Mouse (Mus musculus) thymus, adult 2 months (tissue): ENCODE measurements around the gene Foxp2.

Source experiments
- CTCF ChIP-seq: fragments of 200-500 bp; IDR thresholded peaks from 2 replicates; pipeline ENCODE4 v1.5.1; 2012; ENCODE audit warnings: mild to moderate bottlenecking, control low read depth, low read length, moderate library complexity, borderline replicate concordance; ENCODE audit not compliant: control insufficient read depth, poor library complexity, insufficient read depth; ENCODE audit errors: extremely low read depth
- POLR2A ChIP-seq: fragments of 200-500 bp; IDR thresholded peaks from 2 replicates; pipeline ENCODE4 v1.6.1; 2012; ENCODE audit warnings: mild to moderate bottlenecking, low read length, control low read depth, moderate library complexity; ENCODE audit not compliant: control insufficient read depth, poor library complexity, insufficient read depth; ENCODE audit errors: extremely low read depth

DNA sequence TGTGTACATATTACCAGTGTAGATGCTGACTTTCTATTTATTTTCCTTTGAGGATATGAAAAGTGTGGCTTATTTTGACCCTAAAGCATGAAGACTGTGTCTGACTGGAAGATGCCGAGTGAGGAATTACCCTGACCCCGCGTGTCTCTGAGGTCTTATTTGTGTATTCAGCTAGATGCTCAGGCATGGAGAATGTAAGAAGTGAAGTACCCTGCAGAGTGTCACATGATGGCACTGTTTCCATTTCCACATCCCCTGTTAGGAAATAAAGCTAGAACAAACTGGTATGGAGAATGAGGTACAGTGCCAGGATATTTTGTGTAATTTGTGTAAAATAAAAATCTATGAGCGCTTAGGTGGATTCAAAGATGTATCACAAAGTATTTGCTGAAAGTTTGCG, 219.8 kb downstream of the Foxp2 start:
- TF ChIP-seq CTCF (no peak), POLR2A (no peak)
